Mouse (Mus musculus) adrenal gland, postnatal 4 days (tissue): ENCODE results near the gene Fscn2. TPM values are rescaled to one million over a fixed set of nuclear protein-coding genes. Genes with fewer than 3 reads are reported as not detected.

Experiments
- DNase-seq, 2 experiments: peaks; one replicate each; pipeline ENCODE4 v3.0.0; 2021 to 2022; ENCODE audit warnings: low spot score in 2 of 2, mixed read lengths in 2 of 2
- long read RNA-seq, 2 experiments: library from polyadenylated mRNA; stranded (forward); transcript quantifications; one replicate each; pipeline ENCODE4 v2.0.0; 2021
- total RNA-seq, 2 experiments: library from RNA; stranded (reverse); gene quantifications; 2 replicates each; pipeline ENCODE4 v1.2.3; 2021

The Fscn2 gene
- under 1 TPM; 0.39 to 0.51 TPM for total RNA-seq
- long read RNA-seq, experiment 1, partial matches to known transcripts: 0 of 1 reads
- long read RNA-seq, experiment 1, other reads (novel, unspliced or antisense): 1 of 1 reads
- long read RNA-seq, experiment 2, partial matches to known transcripts: 0 of 2 reads
- long read RNA-seq, experiment 2, other reads (novel, unspliced or antisense): 0 of 2 reads

DNA sequence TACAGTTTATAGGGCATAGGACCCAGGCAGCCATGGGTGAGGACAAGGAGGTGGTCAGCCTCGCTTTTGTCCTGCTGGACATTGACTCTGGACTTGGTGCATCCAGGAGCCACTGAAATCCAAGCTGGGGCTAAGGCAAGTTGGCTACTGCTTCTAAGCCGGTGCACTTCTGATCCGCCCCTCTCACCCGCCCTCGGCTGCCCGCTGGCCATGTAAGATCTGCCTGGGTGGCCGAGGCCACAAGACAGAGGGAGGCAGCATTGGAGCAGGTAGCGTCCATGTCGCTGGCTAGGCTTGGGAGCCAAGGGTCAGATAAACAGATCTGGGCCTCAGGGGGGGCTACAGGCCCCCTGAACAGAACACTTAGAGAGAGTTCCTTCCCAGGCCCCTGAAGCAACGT is at the start of gene Fscn2:
Gene Fscn2 (plus strand): TSS at position 240 of the 400 bp plus-strand sequence.
- no peak for DNase-seq

DNA sequence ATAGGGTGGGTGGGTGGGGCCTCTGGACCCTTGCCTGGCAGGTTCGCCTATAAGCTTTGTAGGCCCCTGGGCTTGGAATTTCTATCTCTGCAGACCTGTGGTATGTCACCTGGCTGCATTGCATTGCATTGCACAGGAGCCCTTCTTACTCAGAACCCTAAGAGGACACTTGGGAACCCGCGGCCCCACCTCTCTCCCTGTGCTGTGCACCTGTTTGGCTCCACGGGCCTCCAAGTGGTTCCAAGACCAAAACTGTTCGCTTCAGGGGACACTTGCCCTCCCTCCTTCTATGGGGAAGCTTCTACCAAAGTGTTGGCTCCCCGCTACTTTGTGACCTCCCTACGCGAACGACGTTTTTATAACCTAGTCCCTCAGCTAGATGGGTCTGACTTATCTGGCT is 49.8 kb upstream of the Fscn2 start:
- no peak for DNase-seq

DNA sequence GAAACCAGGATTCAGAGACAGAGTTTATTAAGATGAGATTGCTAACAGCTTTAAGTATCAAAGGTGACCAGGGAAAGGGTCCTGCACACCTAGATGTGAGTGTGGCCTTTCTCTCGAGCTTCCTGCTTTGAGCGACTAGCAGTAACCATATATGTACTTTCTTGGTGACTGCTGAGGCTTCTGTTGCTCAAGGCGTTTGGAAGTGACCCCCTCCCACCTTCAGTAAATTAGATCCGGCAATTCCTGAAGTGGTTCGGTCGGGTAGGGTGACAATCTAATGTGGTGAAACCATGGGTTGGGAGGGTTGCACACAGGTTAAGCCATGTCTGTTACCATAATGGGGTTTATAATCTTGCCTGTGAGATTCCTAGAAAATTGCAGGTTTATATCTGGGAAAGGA is 49.3 kb upstream of the Fscn2 start:
- no peak for DNase-seq

DNA sequence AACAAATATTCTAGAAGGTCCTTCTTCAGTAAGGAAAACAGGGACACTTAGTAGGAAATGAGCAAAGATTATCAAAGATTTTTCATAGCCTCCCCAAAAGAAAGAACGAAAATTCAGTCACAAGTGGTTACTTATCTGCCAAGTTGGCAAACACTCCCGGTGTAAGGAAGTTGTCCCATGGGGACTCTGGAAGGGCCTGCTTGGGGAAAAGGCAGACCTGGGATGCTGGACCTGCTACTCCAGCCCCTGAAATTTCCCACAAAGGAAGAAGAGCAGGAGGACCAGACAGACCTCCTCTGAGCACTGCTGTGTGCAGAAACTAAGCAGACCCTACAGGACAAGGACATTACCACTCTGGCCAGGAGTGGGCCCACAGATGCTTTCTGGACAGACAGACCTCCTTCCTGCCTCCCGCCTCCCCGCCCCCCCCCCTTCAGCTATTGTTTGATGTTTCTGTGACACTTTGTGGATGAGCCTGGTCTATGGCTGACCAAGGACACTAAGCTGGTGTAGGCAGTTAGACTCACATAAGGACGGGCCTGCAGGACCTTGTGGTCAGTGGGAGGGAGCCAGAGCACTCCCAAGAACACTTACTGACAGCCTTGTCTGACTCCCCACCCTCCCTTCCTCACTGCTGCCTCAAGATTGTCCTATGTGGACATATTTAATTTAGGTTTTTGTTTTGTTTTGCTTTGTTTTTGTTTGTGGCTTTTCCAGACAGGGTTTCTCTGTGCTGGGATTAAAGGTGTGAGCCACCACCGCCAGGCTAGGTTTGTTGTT is 47.2 kb upstream of the Fscn2 start:
- no peak for DNase-seq

DNA sequence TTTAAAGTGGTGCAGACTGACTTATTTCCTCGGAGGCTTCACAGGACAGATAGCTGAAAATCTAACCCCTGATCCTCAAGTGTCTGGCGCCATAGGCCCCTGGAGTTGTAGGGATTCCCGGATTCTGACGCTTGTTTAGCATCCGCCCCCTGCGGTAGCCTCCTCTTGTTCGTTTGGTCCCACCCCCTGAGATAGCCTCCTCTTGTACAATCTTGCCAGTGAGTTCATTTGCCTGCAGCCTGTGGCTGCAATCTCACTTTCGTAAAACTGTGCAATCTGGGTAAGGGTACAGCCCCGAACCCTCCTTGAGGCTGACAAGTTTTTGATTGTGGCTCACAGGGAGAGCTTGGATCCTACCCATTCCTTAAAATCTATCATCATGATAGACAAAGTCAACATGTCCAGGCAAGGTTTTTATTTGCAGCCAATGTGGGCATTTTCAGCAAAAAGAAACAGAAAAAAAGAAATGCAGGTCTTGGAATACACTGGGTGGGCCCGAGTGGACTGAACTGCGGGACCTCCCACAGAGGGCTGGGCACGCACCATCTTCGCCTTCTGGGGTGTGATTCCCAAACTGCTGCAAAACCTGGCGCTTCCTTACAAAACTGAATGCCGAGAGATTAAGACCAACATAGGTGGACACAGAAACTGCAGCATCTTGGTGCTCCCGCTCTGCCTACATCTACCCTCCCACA is 46.5 kb upstream of the Fscn2 start:
- no peak for DNase-seq

DNA sequence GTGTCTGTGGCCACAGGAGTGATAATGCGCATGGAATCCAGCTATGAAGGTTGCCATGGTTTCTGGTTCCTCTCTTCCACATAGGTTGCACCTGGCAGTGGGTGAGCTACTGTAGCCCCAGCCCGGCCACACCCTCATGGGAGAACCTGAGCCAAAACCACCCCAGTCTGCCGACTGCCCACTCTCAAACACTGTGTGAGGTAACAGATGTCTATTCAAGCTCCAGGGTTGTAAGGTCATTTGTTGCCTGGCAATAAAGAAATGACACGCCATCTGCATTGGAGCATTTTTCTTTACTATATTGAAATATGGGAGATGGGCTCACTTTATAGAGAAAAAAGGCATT is 45.9 kb upstream of the Fscn2 start:
- DNase-seq: no peak

DNA sequence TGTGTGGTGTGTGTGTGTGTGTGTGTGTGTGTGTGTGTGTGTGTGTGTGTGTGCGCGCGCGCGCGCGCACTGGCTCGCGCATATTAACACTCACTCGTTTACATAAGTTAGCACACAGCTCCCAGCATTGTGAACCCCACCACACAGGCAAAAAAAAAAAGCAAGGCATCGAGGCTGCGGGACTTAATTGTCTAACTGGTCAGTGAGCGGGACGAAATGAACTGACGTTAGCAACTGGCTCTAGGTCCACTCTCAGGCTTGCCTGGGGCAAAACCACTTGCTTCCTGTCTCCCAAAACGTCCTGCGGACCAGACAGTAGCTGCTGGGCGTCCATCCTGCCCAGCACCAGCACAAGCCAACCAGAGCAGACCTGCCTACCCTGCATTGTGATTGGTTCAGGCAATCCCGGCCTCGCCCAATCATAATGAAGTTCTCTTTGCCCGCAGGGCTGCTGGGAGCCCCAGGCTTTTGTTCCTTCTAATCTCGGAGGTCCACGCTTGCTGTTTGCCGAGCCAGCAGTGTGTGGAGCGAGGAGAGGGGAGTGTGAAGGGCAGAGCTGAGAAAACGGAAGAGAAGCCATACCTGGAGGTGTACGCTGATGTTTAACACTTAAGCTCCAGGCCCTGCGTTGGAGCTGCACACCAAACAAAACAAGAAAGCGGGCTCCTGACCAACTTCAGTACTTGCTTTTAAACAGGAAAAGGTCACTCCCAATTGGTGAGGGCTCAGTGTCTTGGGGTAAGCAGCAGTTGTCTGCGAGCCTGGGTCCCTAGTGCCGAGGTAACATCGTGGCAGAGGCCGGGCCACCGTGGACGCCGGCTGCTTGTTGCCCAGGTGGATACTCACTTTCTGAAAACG is 45.3 kb upstream of the Fscn2 start:
- peak; percentile 76 to 87 for DNase-seq

DNA sequence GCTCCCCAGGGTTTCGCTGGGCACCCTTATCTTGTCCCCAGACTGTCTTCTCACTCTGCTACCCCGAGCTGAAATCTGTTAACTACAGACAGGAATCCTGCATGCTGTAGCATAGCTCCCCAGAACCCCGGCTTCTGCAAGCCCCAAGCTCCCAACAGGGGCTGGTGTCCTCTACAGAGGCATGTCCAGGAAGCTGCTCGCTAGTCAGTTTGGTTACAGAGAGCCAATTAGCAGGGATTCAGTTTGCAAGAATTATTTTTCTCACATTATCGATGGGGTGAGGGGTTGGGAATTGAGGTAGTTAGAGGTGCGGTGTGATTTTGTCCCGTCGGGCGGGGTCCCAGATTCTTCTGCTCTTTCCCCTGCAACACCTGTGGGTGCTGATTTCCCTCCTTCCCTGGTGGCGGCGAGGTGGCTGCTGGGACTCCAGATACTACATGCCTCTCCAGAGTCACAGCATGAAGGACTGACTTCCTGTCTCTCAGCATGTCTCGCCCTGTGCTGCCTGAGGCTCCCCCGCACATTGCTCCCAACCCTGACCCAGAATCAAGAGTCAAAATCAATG is 44.6 kb upstream of the Fscn2 start:
- no peak for DNase-seq

DNA sequence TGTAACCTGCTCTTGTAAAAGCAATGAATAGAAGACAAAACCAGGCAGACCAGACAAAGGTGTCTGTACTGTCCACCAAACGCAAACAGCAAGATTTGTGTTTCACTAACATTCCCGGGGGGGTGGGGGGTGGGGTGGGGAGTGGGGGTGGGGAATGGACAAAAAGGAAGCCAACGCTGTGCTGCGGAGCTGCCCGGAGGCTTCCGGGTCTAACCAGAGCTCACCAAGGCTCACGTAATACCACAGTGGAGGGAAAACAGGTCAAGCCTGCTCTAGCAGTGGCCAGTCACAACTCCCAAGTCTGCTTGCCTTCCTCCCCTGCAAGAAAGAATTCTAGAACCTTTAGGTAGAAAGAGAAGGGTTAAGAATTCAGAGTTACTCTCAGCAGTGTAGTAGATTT is 43.9 kb upstream of the Fscn2 start:
- no peak for DNase-seq

DNA sequence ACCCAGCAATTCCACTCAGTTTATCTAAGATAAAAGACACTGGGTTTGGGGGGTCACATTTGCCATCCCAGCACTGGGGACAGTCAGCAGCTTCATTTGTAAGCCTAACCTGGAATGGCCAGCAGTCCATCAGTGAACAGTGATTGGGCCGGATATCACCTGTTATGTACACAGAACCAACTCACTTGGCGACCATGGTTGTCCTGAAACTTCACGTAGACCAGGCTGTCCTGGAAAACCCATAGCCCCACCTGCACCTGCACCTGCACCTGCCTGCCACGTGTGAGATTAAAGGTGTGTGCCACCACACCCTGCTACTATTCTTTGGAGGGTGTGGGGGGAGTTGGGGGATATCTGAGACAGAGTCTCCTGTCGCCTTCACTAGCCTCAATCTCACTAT is 42.0 kb upstream of the Fscn2 start:
- DNase-seq: no peak

DNA sequence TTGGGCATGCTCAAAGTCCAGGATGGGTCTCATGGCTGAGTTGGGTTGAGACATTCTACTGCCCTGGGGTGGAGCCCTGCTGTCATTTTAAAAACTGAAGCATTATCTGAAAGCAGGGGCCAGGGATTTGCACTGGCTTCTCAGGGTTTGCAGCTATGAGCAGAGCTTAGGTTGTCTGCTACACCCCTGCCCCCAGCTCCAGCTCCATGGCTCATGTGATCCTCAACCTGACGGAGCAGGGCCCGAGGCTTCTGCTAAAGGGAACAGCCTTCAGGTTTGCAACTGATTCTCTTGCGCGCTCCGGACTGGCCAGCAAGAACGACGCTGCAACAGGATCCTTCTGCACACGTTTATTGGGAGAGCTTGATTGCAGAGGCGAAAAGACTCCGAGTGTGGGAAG is 41.2 kb upstream of the Fscn2 start:
- DNase-seq: no peak

DNA sequence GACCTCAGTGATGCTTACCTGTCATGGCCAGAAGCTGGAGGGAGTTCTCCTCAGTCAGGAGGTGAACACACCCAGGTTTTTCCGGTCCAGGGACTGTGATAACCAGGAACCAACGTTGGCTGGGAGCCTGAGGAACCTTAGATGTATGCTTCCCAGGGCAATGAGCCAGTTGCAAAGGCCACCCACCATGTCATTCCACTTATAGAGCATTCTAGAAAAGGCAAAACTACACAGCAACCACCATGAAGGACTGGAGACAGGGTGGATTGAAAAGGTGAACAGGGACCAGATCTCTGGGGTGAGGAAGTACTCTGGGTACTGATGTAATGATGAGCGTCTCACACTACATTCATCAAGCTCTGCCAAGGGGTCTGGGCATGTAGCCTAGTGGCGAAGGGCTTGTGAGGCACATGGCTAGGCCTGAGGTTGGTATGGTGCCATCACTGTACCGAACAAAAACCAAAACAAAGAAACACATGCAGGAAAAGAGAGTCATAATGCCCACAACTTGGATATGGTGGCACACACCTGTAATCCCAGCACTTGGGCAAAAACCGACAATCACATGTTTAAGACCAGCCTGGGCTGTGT is 25.8 kb upstream of the Fscn2 start:
- no peak for DNase-seq

DNA sequence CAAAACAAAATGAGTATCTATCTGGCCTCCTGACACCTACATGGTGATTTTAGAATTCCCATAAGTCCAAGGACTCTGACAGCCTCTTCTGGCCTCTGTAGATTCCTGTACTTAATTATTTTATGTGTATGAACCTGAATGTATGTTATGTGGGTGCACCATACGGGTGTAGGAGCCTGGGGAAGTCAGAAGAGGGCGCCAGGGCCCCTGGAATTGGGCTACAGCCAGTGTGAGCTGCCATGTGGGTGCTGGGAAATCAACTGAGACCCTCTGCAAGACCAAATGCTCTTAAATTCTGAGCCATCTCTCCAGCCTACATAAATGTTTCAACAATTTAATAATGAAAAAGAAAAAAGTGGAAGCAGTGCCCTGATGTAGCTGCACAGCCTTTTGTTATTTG is 23.9 kb upstream of the Fscn2 start:
- DNase-seq: no peak

DNA sequence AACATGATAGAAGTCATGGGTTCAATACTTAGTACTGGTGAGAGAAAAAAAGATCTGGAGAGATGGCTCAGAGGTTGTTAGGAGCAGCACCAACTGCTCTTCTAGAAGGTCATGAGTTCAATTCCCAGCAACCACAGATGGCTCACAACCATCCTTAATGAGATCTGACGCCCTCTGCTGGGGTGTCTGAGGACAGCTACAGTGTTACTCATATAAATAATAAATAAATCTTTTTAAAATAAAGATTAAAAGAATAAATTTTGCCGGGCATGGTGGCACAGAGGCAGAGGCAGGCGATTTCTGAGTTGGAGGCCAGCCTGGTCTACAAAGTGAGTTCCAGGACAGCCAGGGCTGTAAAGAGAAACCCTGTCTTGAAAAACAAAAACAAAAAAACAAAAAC is 22.5 kb upstream of the Fscn2 start:
- no peak for DNase-seq

DNA sequence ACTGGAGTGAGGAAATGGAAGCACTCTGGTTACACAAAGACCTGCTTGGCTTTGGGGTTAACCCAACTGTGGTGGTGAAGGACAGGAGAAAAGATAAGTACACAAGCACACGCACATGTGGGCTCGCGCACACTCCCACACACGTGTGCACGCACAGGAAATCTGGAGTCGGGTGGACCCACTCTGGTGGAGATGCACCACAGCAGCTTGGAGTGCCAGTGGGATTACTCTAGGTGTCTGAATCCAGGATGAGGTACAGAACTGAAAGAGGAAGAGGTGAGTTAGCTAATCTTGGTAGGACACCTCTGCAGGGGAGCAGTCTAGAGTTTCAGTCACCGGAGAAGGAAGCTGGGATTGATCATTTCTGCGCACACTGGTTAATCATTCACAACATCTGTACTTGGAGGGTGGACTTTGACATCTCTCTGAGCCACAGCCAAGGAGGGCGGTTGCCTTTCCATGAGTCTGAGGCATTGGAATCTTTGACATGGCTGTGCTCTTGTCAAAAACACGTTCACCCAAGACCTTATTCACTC is 21.3 kb upstream of the Fscn2 start:
- DNase-seq: no peak

DNA sequence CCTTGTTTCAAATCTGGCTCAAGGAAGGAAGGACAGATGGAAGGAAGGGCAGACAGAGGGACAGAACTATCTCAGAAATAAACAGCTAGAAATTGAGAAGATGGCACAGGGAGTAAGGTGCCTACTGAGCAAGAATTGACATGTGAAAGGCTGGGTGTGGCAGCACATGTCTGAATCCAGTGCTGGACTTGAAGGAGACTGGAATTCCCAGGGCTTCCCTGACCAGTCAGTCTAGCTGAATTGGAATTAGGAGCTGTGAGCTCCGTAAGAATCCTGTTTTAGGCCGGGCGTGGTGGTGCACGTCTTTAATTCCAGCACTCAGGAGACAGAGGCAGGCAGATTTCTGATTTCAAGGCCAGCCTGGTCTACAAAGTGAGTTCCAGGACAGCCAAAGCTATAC is 19.7 kb upstream of the Fscn2 start:
- DNase-seq: no peak

DNA sequence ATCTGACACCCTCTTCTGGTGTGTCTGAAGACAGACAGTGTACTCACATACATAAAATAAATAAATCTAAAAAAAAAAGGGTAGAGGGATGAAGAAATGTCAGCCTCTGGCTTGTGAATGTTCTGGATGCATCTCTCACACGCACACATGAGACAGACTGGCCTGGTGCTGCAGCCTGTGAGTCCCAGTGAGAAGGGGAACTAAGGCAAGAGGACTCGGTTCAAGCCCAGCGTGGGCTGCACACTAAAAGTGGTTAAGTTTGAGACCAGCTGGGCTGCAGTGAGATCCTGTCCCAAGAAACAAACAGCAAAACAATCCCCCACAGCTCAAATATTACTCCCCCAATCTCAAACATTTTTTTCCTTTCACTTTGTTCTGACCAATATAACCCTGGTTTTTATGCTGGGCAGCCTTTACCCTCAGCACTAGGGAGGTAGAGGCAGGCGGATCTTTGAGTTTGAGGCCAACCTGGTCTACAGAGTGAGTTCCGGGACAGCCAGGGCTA is 18.6 kb upstream of the Fscn2 start:
- no peak for DNase-seq

DNA sequence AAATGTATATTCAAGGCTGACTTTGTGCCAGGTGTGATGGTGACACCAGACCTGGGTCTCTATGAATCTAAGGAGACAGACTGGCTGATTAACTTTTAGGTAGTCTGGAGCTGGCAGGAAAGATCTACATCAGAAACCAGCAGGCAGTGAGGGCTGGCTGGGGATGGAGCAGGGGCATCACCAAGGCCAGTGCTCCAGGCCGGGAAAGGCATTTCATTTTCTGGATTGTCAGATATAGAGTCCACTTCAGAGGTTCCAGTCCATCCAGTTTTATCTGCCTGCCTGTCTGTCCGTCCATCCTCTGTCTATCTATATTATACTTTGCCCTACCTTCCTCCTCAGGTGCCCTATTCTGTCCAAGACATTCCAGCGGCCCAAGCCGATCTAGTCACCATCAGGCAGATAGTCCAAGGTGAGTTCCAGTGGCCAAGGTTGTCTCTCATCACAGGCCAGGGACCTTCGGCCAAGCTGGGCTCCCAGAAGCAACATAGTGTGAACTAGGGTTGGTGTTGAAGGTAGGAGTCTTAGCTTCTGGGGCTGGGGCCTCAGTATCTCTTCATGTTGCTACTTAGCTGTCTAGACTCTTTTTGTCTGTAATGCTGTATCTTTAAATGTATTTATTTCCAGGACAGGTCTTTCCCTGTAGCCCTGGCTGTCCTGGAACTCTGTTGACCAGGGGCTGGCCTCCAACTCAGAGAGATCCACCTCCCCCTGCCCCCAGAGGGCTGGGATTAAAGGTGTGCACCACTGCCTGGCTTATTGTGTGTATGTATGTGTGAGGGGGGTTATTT is 17.6 kb upstream of the Fscn2 start:
- DNase-seq: no peak

DNA sequence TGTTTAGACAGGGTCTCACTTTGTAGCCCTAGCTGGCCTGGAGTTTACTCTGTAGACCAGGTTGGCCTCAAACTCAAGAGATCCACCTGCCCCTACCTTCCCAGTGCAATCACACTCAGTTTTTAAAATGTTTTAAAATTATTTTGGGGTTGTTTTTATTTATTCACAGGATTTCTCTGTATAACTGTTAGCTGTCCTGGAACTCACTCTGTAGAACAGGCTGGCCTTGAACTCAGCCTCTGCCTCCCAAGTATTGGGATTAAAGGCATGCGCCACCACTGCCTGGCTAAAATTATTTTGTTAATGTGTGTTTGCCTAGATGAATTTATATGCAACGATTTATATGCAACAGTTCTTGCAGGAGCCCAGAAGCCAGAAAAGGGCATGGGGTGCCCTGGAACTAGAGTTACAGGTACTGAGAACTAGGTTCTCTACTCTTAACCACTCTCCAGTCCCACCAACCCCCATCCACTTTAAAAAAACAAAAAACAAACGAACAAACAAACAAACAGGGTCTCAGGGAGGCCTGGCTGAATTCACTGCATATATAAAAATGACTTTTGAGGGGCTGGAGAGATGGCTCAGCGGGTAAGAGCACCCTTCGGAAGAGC is 16.9 kb upstream of the Fscn2 start:
- no peak for DNase-seq
